12 mouse cellular contexts compared by ENCODE assay signal in the genomic region with DNA sequence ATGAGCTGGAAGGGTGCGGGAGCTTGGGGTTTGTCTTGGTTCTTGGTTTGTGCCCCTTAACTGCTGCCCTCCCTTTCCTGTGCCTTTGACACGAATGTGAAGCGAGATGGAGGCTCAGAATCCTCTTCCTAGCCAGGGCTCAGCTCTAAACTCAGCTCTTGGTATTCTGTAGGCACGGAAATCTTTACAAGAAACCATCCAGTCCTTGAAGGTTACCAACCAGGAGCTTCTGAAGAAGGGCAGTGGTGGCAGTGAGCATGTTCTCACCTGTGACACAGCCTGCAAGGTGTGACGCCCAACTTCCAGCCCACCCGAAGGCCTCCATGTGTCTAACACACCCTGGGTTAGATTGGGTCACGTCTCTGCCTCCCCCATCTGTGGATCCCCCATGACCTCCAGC.
"Had no signal": no experiment of that assay in that cellular context is flagged by ENCODE, and none has a peak within 500 bp of the region (broad histone marks: within the 10 kb centered on the region; RNA-seq: fewer than 3 reads in every experiment).

No protein-coding gene starts in this region.

- DNase-seq: retina, postnatal 1 day; right cerebral cortex, adult 18-20 months; right cerebral cortex, postnatal 14 days; right cerebral cortex, postnatal 25 days; right cerebral cortex, postnatal 4 days; spleen, adult 18-20 months; thymus, adult 18-20 months; thymus, adult 2 months; thymus, postnatal 14 days; thymus, postnatal 25 days; thymus, postnatal 36 days; thymus, postnatal 4 days had no signal
